Mouse (Mus musculus): ENCODE measurements around the gene Neurod2. TPM values are rescaled to one million over a fixed set of nuclear protein-coding genes. Genes with fewer than 3 reads are reported as not detected.

Gene Neurod2
- polyA plus RNA-seq, 1 experiment from 2014 or later, result not detected

- peak overlapping the region; percentile 62 for H3K4me3 ChIP-seq
- H3K27me3 ChIP-seq (replicated peaks; ENCODE audit: low read depth, poor library complexity, severe bottlenecking), result peaks cover 100% of the 10 kb centered on the region
- no peaks in the 10 kb centered on the region for H3K9me3 ChIP-seq
- no peak overlapping the region for H3K27ac ChIP-seq (replicated peaks)
- 2% methylated on average over 9 of the region's 9 CpGs for WGBS
- peaks cover 29% of the 10 kb centered on the region for H3K4me1 ChIP-seq
- H3K36me3 ChIP-seq (replicated peaks), result no peaks in the 10 kb centered on the region
- peak; percentile 17 for DNase-seq (ENCODE audit: low spot score)
Observed at GRCm38 (mm10) chr11:98349308-98349707, 19.9 kb upstream of the Neurod2 start.

DNA sequence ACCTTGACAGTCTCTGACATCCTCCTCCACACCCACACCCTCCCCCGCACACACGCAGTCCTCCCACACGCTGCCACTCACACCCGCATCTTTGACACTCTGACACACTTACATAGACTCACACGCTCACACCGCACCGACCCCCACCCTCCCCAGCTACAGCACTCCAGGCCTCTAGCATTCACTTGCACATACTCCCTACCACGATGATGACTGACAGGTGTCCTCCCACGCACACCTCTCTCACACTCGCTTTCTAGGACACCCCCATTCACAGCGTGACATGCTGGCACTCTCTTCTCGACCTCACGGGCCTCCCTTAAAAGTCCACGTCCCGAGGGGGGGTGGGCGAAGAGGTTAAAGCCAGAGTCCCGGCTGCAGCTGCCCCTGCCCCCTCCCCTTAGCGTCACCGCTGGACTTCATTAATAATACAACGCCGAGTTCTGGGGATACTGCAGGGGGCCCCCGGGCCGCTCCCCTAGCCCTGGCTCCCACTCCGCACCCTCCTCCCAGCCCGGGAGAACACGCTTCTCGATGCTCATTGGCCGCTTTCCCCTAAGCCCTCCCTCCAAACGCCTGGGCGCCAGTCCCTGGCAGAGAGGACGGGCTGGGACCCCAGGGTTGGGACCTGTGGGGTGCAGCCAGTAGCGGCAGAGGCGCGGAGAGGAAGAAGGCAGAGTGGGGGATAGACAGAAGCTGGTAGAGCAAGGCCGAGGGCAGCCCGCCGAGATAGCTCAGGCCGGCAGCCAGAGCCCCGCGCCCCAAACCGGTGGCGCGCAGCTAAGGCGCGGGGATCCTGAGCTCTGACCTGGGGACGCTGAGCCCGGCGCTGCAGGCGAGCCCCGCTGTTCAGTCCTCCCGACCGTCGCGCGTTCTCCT, 18.9 kb upstream of the Neurod2 start, which contains the start of gene Ppp1r1b:
Gene Ppp1r1b, plus strand, starts transcription at position 322 of the 879 bp plus-strand sequence.
- Histone ChIP-seq H3K27me3 (replicated peaks; ENCODE audit: low read depth, poor library complexity, severe bottlenecking) (peaks cover 100% of the 10 kb centered on the region), H3K27ac (replicated peaks) (peak within 1 kb of the TSS; percentile 36; the same call in 1 of the 2 replicates), H3K4me3 (peak within 1 kb of the TSS; percentile 62), H3K36me3 (replicated peaks) (no peaks in the 10 kb centered on the region), H3K9me3 (no peaks in the 10 kb centered on the region), H3K4me1 (peaks cover 27% of the 10 kb centered on the region)
- WGBS, result under 1% methylated on average over 55 of the region's 55 CpGs
- DNase-seq (ENCODE audit: low spot score), result peak; percentile 67

- no peaks in the 10 kb centered on the region for H3K9me3 ChIP-seq
- H3K36me3 ChIP-seq (replicated peaks), result no peaks in the 10 kb centered on the region
- peak overlapping the region; percentile 62; the same call in 1 of the 2 replicates for H3K4me3 ChIP-seq
- peak; percentile 14 for DNase-seq (ENCODE audit: low spot score)
- peaks cover 28% of the 10 kb centered on the region for H3K4me1 ChIP-seq
- no peak overlapping the region for H3K27ac ChIP-seq (replicated peaks)
- WGBS, result 2% methylated on average over 10 of the region's 12 CpGs
- H3K27me3 ChIP-seq (replicated peaks; ENCODE audit: low read depth, poor library complexity, severe bottlenecking), result peaks cover 100% of the 10 kb centered on the region
Observed at GRCm38 (mm10) chr11:98347385-98348082, 18.1 kb upstream of the Neurod2 start.

GRCm38 (mm10) chr11:98346168-98346567, 16.7 kb upstream of the Neurod2 start:
- Histone ChIP-seq H3K27me3 (replicated peaks; ENCODE audit: low read depth, poor library complexity, severe bottlenecking) (peaks cover 100% of the 10 kb centered on the region), H3K36me3 (replicated peaks) (no peaks in the 10 kb centered on the region), H3K27ac (replicated peaks) (no peak overlapping the region), H3K9me3 (no peaks in the 10 kb centered on the region), H3K4me3 (no peak overlapping the region), H3K4me1 (peaks cover 37% of the 10 kb centered on the region)
- peak; percentile 8 for DNase-seq (ENCODE audit: low spot score)
- 11% methylated on average over 9 of the region's 9 CpGs for WGBS

DNA sequence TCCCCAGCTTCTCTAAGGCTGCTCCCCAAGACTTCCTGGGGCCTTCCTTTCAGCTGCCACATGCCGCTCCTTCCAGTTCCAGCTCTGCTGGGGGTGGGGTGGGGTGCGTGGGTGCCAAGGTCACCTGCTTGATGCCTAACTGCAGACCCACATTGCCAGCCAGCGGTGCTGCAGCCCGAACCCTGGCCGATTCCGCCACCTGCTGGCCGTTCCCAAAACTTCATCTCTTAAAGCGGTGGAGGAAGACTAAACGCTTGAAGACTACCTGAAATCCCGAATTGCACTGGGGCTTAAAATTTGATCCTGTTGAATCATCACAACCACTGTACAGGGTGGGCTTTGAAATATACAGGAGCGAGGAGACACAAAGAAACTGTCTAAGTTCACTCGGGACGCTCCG, 15.8 kb upstream of the Neurod2 start:
- Histone ChIP-seq H3K36me3 (replicated peaks) (no peaks in the 10 kb centered on the region), H3K27me3 (replicated peaks; ENCODE audit: low read depth, poor library complexity, severe bottlenecking) (peaks cover 99% of the 10 kb centered on the region), H3K4me1 (peaks cover 37% of the 10 kb centered on the region), H3K4me3 (peak overlapping the region; percentile 38), H3K9me3 (no peaks in the 10 kb centered on the region), H3K27ac (replicated peaks) (no peak overlapping the region)
- 2% methylated on average over 14 of the region's 14 CpGs for WGBS
- DNase-seq (ENCODE audit: low spot score), result peak; percentile 86

GRCm38 (mm10) chr11:98342000-98342945, 12.8 kb upstream of the Neurod2 start:
- Histone ChIP-seq H3K27me3 (replicated peaks; ENCODE audit: low read depth, poor library complexity, severe bottlenecking) (peaks cover 99% of the 10 kb centered on the region), H3K9me3 (no peaks in the 10 kb centered on the region), H3K27ac (replicated peaks) (no peak overlapping the region), H3K4me1 (peaks cover 31% of the 10 kb centered on the region), H3K4me3 (peak overlapping the region; percentile 42; the same call in 1 of the 2 replicates), H3K36me3 (replicated peaks) (no peaks in the 10 kb centered on the region)
- 2% methylated on average over 29 of the region's 29 CpGs for WGBS
- DNase-seq (ENCODE audit: low spot score), result peak; percentile 94

DNA sequence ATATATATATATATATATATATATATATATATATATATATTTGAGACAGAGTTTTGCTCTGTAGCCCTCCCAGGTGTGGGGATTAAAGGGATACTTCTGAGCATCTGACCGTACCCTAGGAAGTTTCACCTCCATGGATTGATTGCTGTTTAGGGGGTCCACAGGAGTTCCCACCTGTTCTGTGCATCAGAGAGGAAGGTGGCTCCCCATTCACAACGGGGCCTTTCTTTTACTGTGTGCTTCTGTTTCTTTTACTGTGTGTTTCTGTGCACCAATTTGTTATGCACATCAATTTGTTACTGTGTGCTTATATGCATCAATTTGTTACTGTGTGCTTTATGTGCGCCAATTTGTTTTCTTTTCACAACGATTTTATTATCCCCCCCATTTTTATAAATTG, 11.7 kb upstream of the Neurod2 start:
- Histone ChIP-seq H3K27ac (replicated peaks) (no peak overlapping the region), H3K4me1 (peaks cover 29% of the 10 kb centered on the region), H3K27me3 (replicated peaks; ENCODE audit: low read depth, poor library complexity, severe bottlenecking) (peaks cover 99% of the 10 kb centered on the region), H3K36me3 (replicated peaks) (no peaks in the 10 kb centered on the region), H3K4me3 (no peak overlapping the region), H3K9me3 (no peaks in the 10 kb centered on the region)
- WGBS, result 52% methylated on average over 4 of the region's 4 CpGs
- DNase-seq (ENCODE audit: low spot score), result no peak

DNA sequence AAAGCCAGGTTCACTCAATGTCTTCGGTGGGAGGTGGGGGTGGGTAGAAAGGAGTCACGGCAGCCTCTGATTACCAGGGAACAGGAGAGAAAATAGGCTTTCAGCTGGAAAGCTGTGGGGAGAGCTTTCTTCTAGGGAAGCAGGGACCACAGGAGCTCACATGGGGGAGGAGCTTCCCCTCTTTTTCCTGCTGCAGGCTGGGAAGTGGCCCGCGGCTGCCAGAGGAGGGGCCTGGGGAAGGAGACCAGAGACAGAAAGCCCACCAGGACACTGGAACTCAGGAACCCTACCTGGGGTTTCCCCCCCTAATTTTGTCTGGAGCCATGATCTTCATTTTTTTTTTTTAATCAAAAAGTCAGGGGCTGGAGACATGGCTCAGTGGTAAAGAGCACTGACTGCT, 11.1 kb upstream of the Neurod2 start:
- Histone ChIP-seq H3K27me3 (replicated peaks; ENCODE audit: low read depth, poor library complexity, severe bottlenecking) (peaks cover 99% of the 10 kb centered on the region), H3K27ac (replicated peaks) (no peak overlapping the region), H3K4me1 (peaks cover 28% of the 10 kb centered on the region), H3K9me3 (no peaks in the 10 kb centered on the region), H3K36me3 (replicated peaks) (no peaks in the 10 kb centered on the region), H3K4me3 (no peak overlapping the region)
- DNase-seq (ENCODE audit: low spot score), result no peak
- 2% methylated on average over 4 of the region's 4 CpGs for WGBS

- no peaks in the 10 kb centered on the region for H3K9me3 ChIP-seq
- peak overlapping the region; percentile 58; the same call in 1 of the 2 replicates for H3K4me3 ChIP-seq
- H3K36me3 ChIP-seq (replicated peaks), result no peaks in the 10 kb centered on the region
- 7% methylated on average over 11 of the region's 11 CpGs for WGBS
- no peak overlapping the region for H3K27ac ChIP-seq (replicated peaks)
- peaks cover 26% of the 10 kb centered on the region for H3K4me1 ChIP-seq
- no peak for DNase-seq (ENCODE audit: low spot score)
- H3K27me3 ChIP-seq (replicated peaks; ENCODE audit: low read depth, poor library complexity, severe bottlenecking), result peaks cover 99% of the 10 kb centered on the region
Observed at GRCm38 (mm10) chr11:98339679-98340287, 10.3 kb upstream of the Neurod2 start.

GRCm38 (mm10) chr11:98339071-98339501, 9.6 kb upstream of the Neurod2 start:
- H3K36me3 ChIP-seq (replicated peaks), result no peaks in the 10 kb centered on the region
- peak overlapping the region; percentile 58 for H3K4me3 ChIP-seq
- H3K27ac ChIP-seq (replicated peaks), result no peak overlapping the region
- H3K4me1 ChIP-seq, result peaks cover 33% of the 10 kb centered on the region
- under 1% methylated on average over 19 of the region's 19 CpGs for WGBS
- H3K9me3 ChIP-seq, result no peaks in the 10 kb centered on the region
- peaks cover 99% of the 10 kb centered on the region for H3K27me3 ChIP-seq (replicated peaks; ENCODE audit: low read depth, poor library complexity, severe bottlenecking)
- DNase-seq (ENCODE audit: low spot score), result no peak

- Histone ChIP-seq H3K27ac (replicated peaks) (no peak overlapping the region), H3K4me3 (peak overlapping the region; percentile 58), H3K27me3 (replicated peaks; ENCODE audit: low read depth, poor library complexity, severe bottlenecking) (peaks cover 99% of the 10 kb centered on the region), H3K9me3 (no peaks in the 10 kb centered on the region), H3K36me3 (replicated peaks) (no peaks in the 10 kb centered on the region), H3K4me1 (peaks cover 36% of the 10 kb centered on the region)
- WGBS, result under 1% methylated on average over 57 of the region's 57 CpGs
- no peak for DNase-seq (ENCODE audit: low spot score)
Observed at GRCm38 (mm10) chr11:98338507-98338961, 9.1 kb upstream of the Neurod2 start.

All from embryonic facial prominence, embryonic 10.5 days (tissue).